Mouse (Mus musculus) MEL (cell line): Measurements from ENCODE around the gene Best1. TPM values are rescaled to one million over a fixed set of nuclear protein-coding genes. Genes with fewer than 3 reads are reported as not detected.
A peak's percentile ranks its signal among the peaks of the same experiment; 100 is the strongest.

Experiments used
- DNase-seq: peaks from one replicate; pipeline ENCODE4 v3.0.0; 2011; ENCODE audit warnings: low read depth, low spot score
- H3K27ac ChIP-seq: 2 replicates; pipeline ENCODE4 v1.5.1; 2012; ENCODE audit warnings: low read depth, mild to moderate bottlenecking, control low read depth, low read length, moderate library complexity; ENCODE audit not compliant: control insufficient read depth
- H3K27me3 ChIP-seq, 2 experiments: fragments of 150-350 bp in 1 of 2; sonication (generic) in 1 of 2; 2 replicates each; pipeline ENCODE4 v1.6.1; 2012; ENCODE audit warnings: low read length in 2 of 2, mild to moderate bottlenecking in 2 of 2, improper control_type of control experiment in 1 of 2, moderate library complexity in 1 of 2; ENCODE audit not compliant: insufficient read depth in 2 of 2, control insufficient read depth in 1 of 2
- H3K36me3 ChIP-seq, 2 experiments: 2 replicates each; pipeline ENCODE4 v1.6.1; 2012 to 2014; ENCODE audit warnings: low read length in 2 of 2, improper control_type of control experiment in 1 of 2, inconsistent platforms in 1 of 2, mild to moderate bottlenecking in 1 of 2; ENCODE audit not compliant: insufficient read depth in 2 of 2, control insufficient read depth in 1 of 2
- H3K4me1 ChIP-seq, 2 experiments: fragments of 150-350 bp in 1 of 2; sonication (generic) in 1 of 2; 2 replicates each; pipeline ENCODE4 v1.6.1; 2012; ENCODE audit warnings: low read length in 2 of 2, improper control_type of control experiment in 1 of 2, mild to moderate bottlenecking in 1 of 2; ENCODE audit not compliant: insufficient read depth in 2 of 2, control insufficient read depth in 1 of 2
- H3K4me3 ChIP-seq, 2 experiments: fragments of 150-350 bp in 1 of 2; sonication (generic) in 1 of 2; 2 replicates each; pipeline ENCODE4 v1.5.1; 2012; ENCODE audit warnings: low read depth in 2 of 2, low read length in 2 of 2, mild to moderate bottlenecking in 2 of 2, moderate library complexity in 2 of 2, control low read depth in 1 of 2, improper control_type of control experiment in 1 of 2; ENCODE audit not compliant: control insufficient read depth in 1 of 2, insufficient read depth in 1 of 2
- H3K79me2 ChIP-seq: 2 replicates; pipeline ENCODE4 v1.6.1; 2012; ENCODE audit warnings: mild to moderate bottlenecking, low read length, moderate library complexity; ENCODE audit not compliant: control insufficient read depth, poor library complexity, insufficient read depth
- H3K9ac ChIP-seq: 2 replicates; pipeline ENCODE4 v1.6.1; 2012; ENCODE audit warnings: low read depth, mild to moderate bottlenecking, control low read depth, low read length, moderate library complexity; ENCODE audit not compliant: control insufficient read depth, poor library complexity, severe bottlenecking
- H3K9me3 ChIP-seq: fragments of 150-350 bp; sonication (generic); replicated peaks from 2 replicates; pipeline ENCODE4 v1.6.1; 2012; ENCODE audit warnings: mild to moderate bottlenecking, low read length, improper control_type of control experiment, moderate library complexity; ENCODE audit not compliant: insufficient read depth
- BHLHE40 ChIP-seq: IDR thresholded peaks from 2 replicates; pipeline ENCODE4 v1.6.1; 2012; ENCODE audit warnings: low read depth, mild to moderate bottlenecking, inconsistent platforms, low read length, improper control_type of control experiment, borderline replicate concordance
- CHD1 ChIP-seq: IDR thresholded peaks from 2 replicates; pipeline ENCODE4 v1.6.1; 2012; ENCODE audit warnings: low read depth, mild to moderate bottlenecking, inconsistent platforms, low read length, improper control_type of control experiment
- CTCF ChIP-seq, 3 experiments: IDR thresholded peaks in 2 of 3; conservative IDR thresholded peaks in 1 of 3; 2 replicates each; pipeline ENCODE4 v1.5.1; 2011 to 2012; ENCODE audit warnings: low read length in 3 of 3, low read depth in 2 of 3, mild to moderate bottlenecking in 2 of 3, improper control_type of control experiment in 1 of 3, inconsistent platforms in 1 of 3, mixed read lengths in 1 of 3, moderate library complexity in 1 of 3; ENCODE audit not compliant: control insufficient read depth in 1 of 3, insufficient read depth in 1 of 3, poor library complexity in 1 of 3, severe bottlenecking in 1 of 3
- EP300 ChIP-seq, 2 experiments: IDR thresholded peaks; 2 replicates each; pipeline ENCODE4 v1.6.1; 2011; ENCODE audit warnings: improper control_type of control experiment in 2 of 2, low read length in 2 of 2, low read depth in 1 of 2, mild to moderate bottlenecking in 1 of 2
- GABPA ChIP-seq: IDR thresholded peaks from 2 replicates; pipeline ENCODE4 v1.6.1; 2012; ENCODE audit warnings: low read depth, mild to moderate bottlenecking, inconsistent platforms, low read length, improper control_type of control experiment, moderate library complexity
- HCFC1 ChIP-seq: IDR thresholded peaks from 2 replicates; pipeline ENCODE4 v1.6.1; 2012; ENCODE audit warnings: low read depth, mild to moderate bottlenecking, inconsistent platforms, low read length, improper control_type of control experiment, moderate library complexity
- KAT2A ChIP-seq: conservative IDR thresholded peaks from 2 replicates; pipeline ENCODE4 v1.6.1; 2012; ENCODE audit warnings: low read depth, low read length, improper control_type of control experiment, inconsistent platforms
- MAFK ChIP-seq: IDR thresholded peaks from 2 replicates; pipeline ENCODE4 v1.6.1; 2011; ENCODE audit warnings: low read depth, mild to moderate bottlenecking, low read length, improper control_type of control experiment, borderline replicate concordance
- MXI1 ChIP-seq: IDR thresholded peaks from 2 replicates; pipeline ENCODE4 v1.6.1; 2011; ENCODE audit warnings: mild to moderate bottlenecking, low read depth, low read length, improper control_type of control experiment
- MYB ChIP-seq: IDR thresholded peaks from 2 replicates; pipeline ENCODE4 v1.6.1; 2011; ENCODE audit warnings: mild to moderate bottlenecking, low read depth, low read length, improper control_type of control experiment
- MYC ChIP-seq: IDR thresholded peaks from 2 replicates; pipeline ENCODE4 v1.6.1; 2011; ENCODE audit warnings: low read depth, mild to moderate bottlenecking, low read length, improper control_type of control experiment, moderate library complexity
- NELFE ChIP-seq: IDR thresholded peaks from 2 replicates; pipeline ENCODE4 v1.6.1; 2011; ENCODE audit warnings: low read depth, low read length, improper control_type of control experiment
- NRF1 ChIP-seq: IDR thresholded peaks from 2 replicates; pipeline ENCODE4 v1.6.1; 2014; ENCODE audit warnings: low read depth, mild to moderate bottlenecking, inconsistent platforms, low read length, improper control_type of control experiment, moderate library complexity; ENCODE audit not compliant: poor library complexity, insufficient read depth, severe bottlenecking
- POLR2A ChIP-seq, 2 experiments: IDR thresholded peaks; 2 replicates each; pipeline ENCODE4 v1.6.1; 2011 to 2012; ENCODE audit warnings: low read length in 2 of 2, mild to moderate bottlenecking in 2 of 2, control low read depth in 1 of 2, improper control_type of control experiment in 1 of 2, low read depth in 1 of 2, moderate library complexity in 1 of 2; ENCODE audit not compliant: control insufficient read depth in 1 of 2, insufficient read depth in 1 of 2, poor library complexity in 1 of 2
- POLR2AphosphoS2 ChIP-seq: IDR thresholded peaks from 2 replicates; pipeline ENCODE4 v1.6.1; 2011; ENCODE audit warnings: low read length, improper control_type of control experiment
- POLR2AphosphoS5 ChIP-seq: IDR thresholded peaks from 2 replicates; pipeline ENCODE4 v1.6.1; 2012; ENCODE audit warnings: low read depth, borderline replicate concordance, mild to moderate bottlenecking, inconsistent platforms, low read length, moderate library complexity, mixed read lengths
- RAD21 ChIP-seq: IDR thresholded peaks from 2 replicates; pipeline ENCODE4 v1.6.1; 2011; ENCODE audit warnings: mild to moderate bottlenecking, low read depth, low read length, improper control_type of control experiment
- RCOR1 ChIP-seq: IDR thresholded peaks from 2 replicates; pipeline ENCODE4 v1.6.1; 2012; ENCODE audit warnings: low read depth, mild to moderate bottlenecking, inconsistent platforms, low read length, improper control_type of control experiment
- SIN3A ChIP-seq: IDR thresholded peaks from 2 replicates; pipeline ENCODE4 v1.6.1; 2012; ENCODE audit warnings: low read length, improper control_type of control experiment, inconsistent platforms
- SMC3 ChIP-seq: IDR thresholded peaks from 2 replicates; pipeline ENCODE4 v1.6.1; 2011; ENCODE audit warnings: low read depth, low read length, improper control_type of control experiment
- TAL1 ChIP-seq: IDR thresholded peaks from 2 replicates; pipeline ENCODE4 v1.6.1; 2012; ENCODE audit warnings: mild to moderate bottlenecking, inconsistent platforms, low read length, moderate library complexity, mixed read lengths
- UBTF ChIP-seq: IDR thresholded peaks from 2 replicates; pipeline ENCODE4 v1.6.1; 2012; ENCODE audit warnings: low read depth, mild to moderate bottlenecking, inconsistent platforms, low read length, improper control_type of control experiment, moderate library complexity, borderline replicate concordance; ENCODE audit not compliant: insufficient read depth
- USF2 ChIP-seq, 2 experiments: IDR thresholded peaks; 2 replicates each; pipeline ENCODE4 v1.6.1; 2011 to 2012; ENCODE audit warnings: improper control_type of control experiment in 2 of 2, low read length in 2 of 2, borderline replicate concordance in 1 of 2, inconsistent platforms in 1 of 2, low read depth in 1 of 2, mild to moderate bottlenecking in 1 of 2; ENCODE audit not compliant: insufficient read depth in 1 of 2
- ZC3H11A ChIP-seq: IDR thresholded peaks from 2 replicates; pipeline ENCODE4 v1.6.1; 2012; ENCODE audit warnings: low read depth, mild to moderate bottlenecking, inconsistent platforms, low read length, improper control_type of control experiment
- ZKSCAN1 ChIP-seq: IDR thresholded peaks from 2 replicates; pipeline ENCODE4 v1.6.1; 2012; ENCODE audit warnings: low read depth, mild to moderate bottlenecking, inconsistent platforms, low read length, improper control_type of control experiment, moderate library complexity
- ZMIZ1 ChIP-seq: IDR thresholded peaks from 2 replicates; pipeline ENCODE4 v1.6.1; 2012; ENCODE audit warnings: low read depth, mild to moderate bottlenecking, inconsistent platforms, low read length, improper control_type of control experiment, moderate library complexity
- ZNF384 ChIP-seq: IDR thresholded peaks from 2 replicates; pipeline ENCODE4 v1.6.1; 2012; ENCODE audit warnings: low read depth, mild to moderate bottlenecking, inconsistent platforms, low read length, improper control_type of control experiment
- polyA plus RNA-seq, 2 experiments: library from polyadenylated mRNA; stranded (reverse) in 1 of 2; unstranded in 1 of 2; fragments of >175 nt in 1 of 2; fragments of >200 nt in 1 of 2; gene quantifications; 2 replicates each; pipeline versions ENCODE4 v1.2.1 to v1.2.4; 2012; ENCODE audit warnings: low replicate concordance in 2 of 2, low read depth in 1 of 2; ENCODE audit not compliant: insufficient read length in 2 of 2, insufficient read depth in 1 of 2, missing spikeins in 1 of 2
- total RNA-seq: library from RNA; depleted of rRNA; stranded (reverse); fragments of 300-350 nt; gene quantifications from 2 replicates; pipeline ENCODE4 v1.2.3, GENCODE M21; 2012

The Best1 gene
- total and polyA plus RNA-seq, 3 experiments, result 0.08 TPM; not detected in 2

DNA sequence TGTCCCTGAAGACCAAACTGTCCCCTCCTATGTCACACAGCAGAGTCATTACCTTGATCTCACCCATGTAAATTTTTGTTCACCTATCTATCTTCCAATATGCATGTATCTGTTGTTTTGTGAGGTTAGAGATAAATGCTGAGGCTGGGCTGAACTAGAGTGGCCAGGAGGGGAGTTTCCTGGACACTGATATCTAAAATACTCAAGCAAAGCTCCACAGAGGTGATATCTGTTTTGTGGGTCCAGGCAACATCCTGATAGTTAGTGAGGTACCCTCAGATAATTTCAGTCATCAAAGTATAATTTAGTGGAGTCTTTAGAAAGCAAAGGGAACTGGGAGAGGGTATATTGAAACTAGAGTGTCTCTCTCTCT lies 11.6 kb downstream of the Best1 start (continued):
- TF ChIP-seq ZMIZ1 (no peak), POLR2AphosphoS2 (no peak), SMC3 (no peak), POLR2A (IDR thresholded peaks at IDR 0.05; ENCODE audit: control insufficient read depth in 1 of 2, insufficient read depth in 1 of 2, low read depth in 1 of 2, low read length in 2 of 2, poor library complexity in 1 of 2) (no peak)

DNA sequence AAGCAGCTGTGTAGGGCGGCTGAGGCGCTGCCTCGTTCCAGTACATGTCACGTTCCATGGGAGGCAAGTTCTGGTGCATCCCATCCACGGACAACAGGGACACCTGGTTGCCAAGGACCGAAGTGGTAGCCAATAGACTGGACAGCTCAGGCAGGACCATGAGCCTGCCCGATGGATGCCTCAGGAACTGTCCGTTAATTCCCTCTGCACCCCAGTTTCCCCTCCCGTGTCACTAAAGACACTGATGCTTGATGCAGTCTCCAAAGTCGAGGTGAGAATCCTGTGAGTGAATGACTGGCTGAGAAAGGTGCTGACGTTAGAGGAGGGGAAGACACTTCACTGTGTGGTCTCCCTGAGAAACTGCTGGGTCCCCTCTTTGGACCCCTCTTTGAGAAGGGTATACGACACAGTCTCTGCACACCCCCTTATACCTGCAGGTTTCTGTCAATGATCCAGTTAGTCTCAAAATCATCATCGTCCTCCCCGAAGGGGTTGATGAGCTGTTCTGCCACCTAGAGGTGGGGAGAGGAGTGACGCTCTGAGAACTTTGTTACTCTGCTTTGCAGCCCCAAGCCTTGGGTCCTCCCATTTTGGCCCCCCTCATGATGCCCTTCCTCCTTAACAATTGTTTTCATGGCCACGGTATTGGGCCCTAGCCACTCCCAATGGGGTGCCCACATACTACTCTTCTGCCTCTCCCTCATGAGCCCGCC lies 12.1 kb downstream of the Best1 start:
- no peak overlapping the region for H3K9ac ChIP-seq
- H3K79me2 ChIP-seq, result peaks cover 3% of the 10 kb centered on the region; the same call in 1 of the 2 replicates
- H3K36me3 ChIP-seq, result peaks cover 5 to 15% of the 10 kb centered on the region in 2 experiments; a peak in 3 of 4 replicates
- no peaks in the 10 kb centered on the region for H3K9me3 ChIP-seq
- DNase-seq, result peak; percentile 71
- H3K4me1 ChIP-seq, result peaks cover 0 to 20% of the 10 kb centered on the region in 2 experiments
- H3K27me3 ChIP-seq, result no peaks in the 10 kb centered on the region
- TF ChIP-seq MYC (no peak), POLR2AphosphoS5 (no peak), SMC3 (peak; percentile 88), BHLHE40 (no peak), NRF1 (no peak), MAFK (no peak), RAD21 (peak; percentile 67), USF2 (IDR thresholded peaks at IDR 0.05; ENCODE audit: borderline replicate concordance in 1 of 2, insufficient read depth in 1 of 2, low read depth in 1 of 2, low read length in 2 of 2) (no peak), CTCF (IDR thresholded peaks at IDR 0.05 in 2 of 3, conservative IDR thresholded peaks at IDR 0.05 in 1 of 3; ENCODE audit: control insufficient read depth in 1 of 3, insufficient read depth in 1 of 3, low read depth in 2 of 3, low read length in 3 of 3, poor library complexity in 1 of 3, severe bottlenecking in 1 of 3) (peak; percentile 70 to 77 (median 76)), POLR2AphosphoS2 (no peak), GABPA (no peak), ZC3H11A (peak; percentile 56), MXI1 (no peak)
- TF ChIP-seq, all 39 proteins: peak for 4
- Histone ChIP-seq H3K27ac (peak overlapping the region; percentile 49), H3K4me3 (no peak overlapping the region)

DNA sequence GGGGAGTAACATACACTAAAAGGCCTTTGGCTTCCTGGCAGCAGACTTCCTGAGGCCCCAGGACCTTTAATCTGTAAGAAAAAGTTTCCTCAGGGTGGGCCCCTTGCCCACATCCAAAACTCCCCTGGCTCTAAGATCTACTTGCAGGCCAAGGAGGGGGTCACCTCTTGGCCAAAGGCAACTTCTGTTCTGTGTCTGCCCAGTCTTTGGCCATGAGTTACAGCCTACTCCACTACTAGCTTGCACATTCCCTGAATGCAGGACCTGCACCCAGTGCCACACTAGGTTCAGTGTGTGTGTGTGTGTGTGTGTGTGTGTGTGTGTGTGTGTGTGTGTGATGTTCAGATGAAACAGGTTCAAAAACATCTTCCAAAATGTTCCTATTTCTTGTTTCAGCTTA lies 13.8 kb downstream of the Best1 start:
- Histone ChIP-seq H3K9ac (no peak overlapping the region), H3K4me3 (no peak overlapping the region), H3K27me3 (no peaks in the 10 kb centered on the region), H3K36me3 (peaks cover 14 to 22% of the 10 kb centered on the region in 2 experiments), H3K9me3 (no peaks in the 10 kb centered on the region), H3K27ac (no peak overlapping the region), H3K4me1 (peaks cover 0 to 25% of the 10 kb centered on the region in 2 experiments), H3K79me2 (peaks cover 20% of the 10 kb centered on the region)
- no peak for DNase-seq
- TF ChIP-seq RAD21 (no peak), CTCF (IDR thresholded peaks at IDR 0.05 in 2 of 3, conservative IDR thresholded peaks at IDR 0.05 in 1 of 3; ENCODE audit: control insufficient read depth in 1 of 3, insufficient read depth in 1 of 3, low read depth in 2 of 3, low read length in 3 of 3, poor library complexity in 1 of 3, severe bottlenecking in 1 of 3) (no peak), EP300 (IDR thresholded peaks at IDR 0.05; ENCODE audit: low read depth in 1 of 2, low read length in 2 of 2) (no peak), SIN3A (no peak), ZKSCAN1 (no peak), BHLHE40 (no peak), RCOR1 (no peak), TAL1 (no peak), MYB (no peak), KAT2A (no peak), UBTF (no peak), CHD1 (no peak), MAFK (no peak), NELFE (no peak), HCFC1 (no peak), ZNF384 (no peak)
